Mouse (Mus musculus) heart, postnatal 0 days (tissue): ENCODE results near the gene Itga1.

Source experiments
- CTCF ChIP-seq: IDR thresholded peaks from 2 replicates; pipeline ENCODE4 v1.5.1; 2016; ENCODE audit warnings: antibody characterized with exemption, control low read depth, low read depth
- EP300 ChIP-seq: IDR thresholded peaks from 2 replicates; pipeline ENCODE4 v1.6.1; 2016; ENCODE audit warnings: antibody characterized with exemption, low read depth

DNA sequence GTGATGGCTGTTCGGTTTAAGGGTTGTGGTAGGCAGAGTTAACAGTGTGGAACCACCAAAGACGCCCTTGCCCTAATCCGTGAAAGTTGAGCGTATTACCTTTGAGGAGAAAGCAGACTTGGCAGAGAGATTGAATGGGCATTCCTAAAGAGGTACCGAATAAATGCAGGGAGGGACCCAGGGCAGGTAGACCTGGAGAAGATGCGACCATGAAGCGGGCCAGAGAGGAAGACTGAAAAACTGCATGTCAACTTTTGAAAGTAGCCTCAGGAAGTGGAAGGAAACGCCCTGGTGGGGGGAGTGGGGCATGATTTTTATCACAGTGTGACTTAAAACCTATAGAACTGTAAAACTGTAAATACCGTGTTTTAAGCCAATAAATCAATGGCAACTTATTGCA is 2.4 kb downstream of the Itga1 start:
- TF ChIP-seq CTCF (no peak), EP300 (no peak)
